Mouse (Mus musculus) midbrain, embryonic 12.5 days (tissue): ENCODE measurements at regions not wholly inside any gene's neighbourhood (a gene's known extent, or its start where the extent isn't known, plus 50 kb on each side); places are given as distances from the start of the nearest gene placed in this dataset.

ENCODE experiments used
- ATAC-seq: fragments of 200-750 bp; cut with Nextera tagmentation; 2 replicates; pipeline ENCODE4 v1.8.0; 2017; ENCODE audit warnings: low read depth, moderate TSS enrichment, moderate library complexity; ENCODE audit not compliant: low FRiP score
- H3K27ac ChIP-seq: fragments of 300-500 bp; sonication (generic); replicated peaks from 2 replicates; pipeline ENCODE4 v1.5.1; 2016; ENCODE audit warnings: mild to moderate bottlenecking
- H3K27me3 ChIP-seq: fragments of 300-500 bp; sonication (generic); 2 replicates; pipeline ENCODE4 v1.6.1; 2016; ENCODE audit warnings: mild to moderate bottlenecking
- H3K36me3 ChIP-seq: fragments of 300-500 bp; sonication (generic); 2 replicates; pipeline ENCODE4 v1.6.1; 2016
- H3K4me1 ChIP-seq: fragments of 300-500 bp; sonication (generic); 2 replicates; pipeline ENCODE4 v1.6.1; 2016
- H3K4me2 ChIP-seq: fragments of 300-500 bp; sonication (generic); replicated peaks from 2 replicates; pipeline ENCODE4 v1.6.1; 2016; ENCODE audit warnings: mild to moderate bottlenecking, moderate library complexity
- H3K4me3 ChIP-seq: fragments of 300-500 bp; sonication (generic); 2 replicates; pipeline ENCODE4 v1.5.1; 2016; ENCODE audit warnings: mild to moderate bottlenecking
- H3K9ac ChIP-seq: fragments of 300-500 bp; sonication (generic); replicated peaks from 2 replicates; pipeline ENCODE4 v1.6.1; 2016; ENCODE audit warnings: mild to moderate bottlenecking, moderate library complexity
- H3K9me3 ChIP-seq: fragments of 300-500 bp; sonication (generic); 2 replicates; pipeline ENCODE4 v1.6.1; 2016; ENCODE audit warnings: mild to moderate bottlenecking
- WGBS: fragments of 180-500 bp; shearing (Covaris S2); methylation state at CpG from one replicate; pipeline ENCODE4 v1.1.7; 2016; 5-methylcytosine and 5-hydroxymethylcytosine counted together

- no peaks in the 10 kb centered on the region for H3K4me1 ChIP-seq
- no peak overlapping the region for H3K4me2 ChIP-seq
- H3K9ac ChIP-seq: no peak overlapping the region
- 86% methylated on average over 4 of the region's 4 CpGs for WGBS
- H3K4me3 ChIP-seq: no peak overlapping the region
- no peaks in the 10 kb centered on the region for H3K27me3 ChIP-seq
- ATAC-seq: no peak
- no peaks in the 10 kb centered on the region for H3K36me3 ChIP-seq
- H3K9me3 ChIP-seq: no peaks in the 10 kb centered on the region
- no peak overlapping the region for H3K27ac ChIP-seq
These were observed 247.5 kb downstream of the Mreg start for GRCm38 (mm10) chr1:71964450-71965126.

- Histone ChIP-seq H3K4me1 (no peaks in the 10 kb centered on the region), H3K36me3 (no peaks in the 10 kb centered on the region), H3K4me3 (no peak overlapping the region), H3K27ac (no peak overlapping the region), H3K9me3 (no peaks in the 10 kb centered on the region), H3K27me3 (no peaks in the 10 kb centered on the region), H3K9ac (no peak overlapping the region), H3K4me2 (no peak overlapping the region)
- WGBS: 84% methylated on average over 3 of the region's 3 CpGs
- no peak for ATAC-seq
These were observed 255.2 kb downstream of the Mreg start for GRCm38 (mm10) chr1:71956940-71957339.

GRCm38 (mm10) chr1:71955331-71955730 lies 256.8 kb downstream of the Mreg start:
- H3K9me3 ChIP-seq: no peaks in the 10 kb centered on the region
- no peak overlapping the region for H3K4me2 ChIP-seq
- no peaks in the 10 kb centered on the region for H3K27me3 ChIP-seq
- H3K36me3 ChIP-seq: no peaks in the 10 kb centered on the region
- ATAC-seq: no peak
- no peak overlapping the region for H3K9ac ChIP-seq
- H3K4me3 ChIP-seq: no peak overlapping the region
- no peak overlapping the region for H3K27ac ChIP-seq
- no peaks in the 10 kb centered on the region for H3K4me1 ChIP-seq

- no peaks in the 10 kb centered on the region for H3K9me3 ChIP-seq
- no peak overlapping the region for H3K4me2 ChIP-seq
- no peak overlapping the region for H3K9ac ChIP-seq
- H3K36me3 ChIP-seq: no peaks in the 10 kb centered on the region
- no peak for ATAC-seq
- H3K27ac ChIP-seq: no peak overlapping the region
- no peak overlapping the region for H3K4me3 ChIP-seq
- 71% methylated on average over 6 of the region's 6 CpGs for WGBS
- H3K27me3 ChIP-seq: no peaks in the 10 kb centered on the region
- H3K4me1 ChIP-seq: no peaks in the 10 kb centered on the region
These were observed 258.8 kb downstream of the Mreg start for GRCm38 (mm10) chr1:71953292-71953691.

- Histone ChIP-seq H3K4me2 (no peak overlapping the region), H3K4me1 (no peaks in the 10 kb centered on the region), H3K9ac (no peak overlapping the region), H3K4me3 (no peak overlapping the region), H3K9me3 (no peaks in the 10 kb centered on the region), H3K27ac (no peak overlapping the region), H3K27me3 (no peaks in the 10 kb centered on the region), H3K36me3 (no peaks in the 10 kb centered on the region)
- ATAC-seq: no peak
- WGBS: 88% methylated on average over 7 of the region's 7 CpGs
These were observed 262.6 kb downstream of the Mreg start for GRCm38 (mm10) chr1:71949549-71949948.

GRCm38 (mm10) chr1:71948686-71949085 lies 263.4 kb downstream of the Mreg start:
- no peaks in the 10 kb centered on the region for H3K27me3 ChIP-seq
- H3K36me3 ChIP-seq: no peaks in the 10 kb centered on the region
- H3K9ac ChIP-seq: no peak overlapping the region
- no peak overlapping the region for H3K4me2 ChIP-seq
- no peaks in the 10 kb centered on the region for H3K9me3 ChIP-seq
- no peak overlapping the region for H3K27ac ChIP-seq
- ATAC-seq: no peak
- 96% methylated on average over 4 of the region's 4 CpGs for WGBS
- H3K4me1 ChIP-seq: no peaks in the 10 kb centered on the region
- no peak overlapping the region for H3K4me3 ChIP-seq

GRCm38 (mm10) chr1:71947506-71947905 lies 264.6 kb downstream of the Mreg start:
- ATAC-seq: no peak
- Histone ChIP-seq H3K4me1 (no peaks in the 10 kb centered on the region), H3K27me3 (no peaks in the 10 kb centered on the region), H3K9me3 (no peaks in the 10 kb centered on the region), H3K9ac (no peak overlapping the region), H3K4me2 (no peak overlapping the region), H3K36me3 (no peaks in the 10 kb centered on the region), H3K27ac (no peak overlapping the region), H3K4me3 (no peak overlapping the region)
- WGBS: 96% methylated on average over 2 of the region's 2 CpGs

GRCm38 (mm10) chr1:71946911-71947310 lies 265.2 kb downstream of the Mreg start:
- no peak overlapping the region for H3K27ac ChIP-seq
- no peaks in the 10 kb centered on the region for H3K9me3 ChIP-seq
- H3K4me3 ChIP-seq: no peak overlapping the region
- no peak for ATAC-seq
- H3K9ac ChIP-seq: no peak overlapping the region
- no peaks in the 10 kb centered on the region for H3K27me3 ChIP-seq
- 74% methylated on average over 2 of the region's 2 CpGs for WGBS
- no peaks in the 10 kb centered on the region for H3K36me3 ChIP-seq
- H3K4me2 ChIP-seq: no peak overlapping the region
- no peaks in the 10 kb centered on the region for H3K4me1 ChIP-seq

- no peak for ATAC-seq
- 93% methylated on average over 6 of the region's 6 CpGs for WGBS
- peaks cover 9% of the 10 kb centered on the region; the same call in 1 of the 2 replicates for H3K4me1 ChIP-seq
These were observed 267.0 kb downstream of the Mreg start for GRCm38 (mm10) chr1:71945070-71945469.

GRCm38 (mm10) chr1:71944531-71944930 lies 267.6 kb downstream of the Mreg start:
- Histone ChIP-seq H3K4me2 (no peak overlapping the region), H3K4me3 (no peak overlapping the region), H3K27me3 (no peaks in the 10 kb centered on the region), H3K9ac (no peak overlapping the region), H3K27ac (no peak overlapping the region), H3K9me3 (no peaks in the 10 kb centered on the region), H3K36me3 (no peaks in the 10 kb centered on the region), H3K4me1 (peaks cover 9% of the 10 kb centered on the region; the same call in 1 of the 2 replicates)
- 79% methylated on average over 3 of the region's 3 CpGs for WGBS
- ATAC-seq: no peak

More at GRCm38 (mm10) chr1:71945070-71945469, 267.0 kb downstream of the Mreg start:
- Histone ChIP-seq H3K27me3 (no peaks in the 10 kb centered on the region), H3K4me3 (no peak overlapping the region), H3K27ac (no peak overlapping the region), H3K9me3 (no peaks in the 10 kb centered on the region), H3K36me3 (no peaks in the 10 kb centered on the region), H3K4me2 (no peak overlapping the region), H3K9ac (no peak overlapping the region)

- no peak overlapping the region for H3K4me3 ChIP-seq
- no peaks in the 10 kb centered on the region for H3K36me3 ChIP-seq
- no peaks in the 10 kb centered on the region for H3K9me3 ChIP-seq
- H3K27ac ChIP-seq: no peak overlapping the region
- no peak for ATAC-seq
- no peaks in the 10 kb centered on the region for H3K27me3 ChIP-seq
- no peak overlapping the region for H3K4me2 ChIP-seq
- H3K9ac ChIP-seq: no peak overlapping the region
- peaks cover 9% of the 10 kb centered on the region; the same call in 1 of the 2 replicates for H3K4me1 ChIP-seq
These were observed 270.0 kb downstream of the Mreg start for GRCm38 (mm10) chr1:71942145-71942544.

- 60% methylated on average over 4 of the region's 4 CpGs for WGBS
- ATAC-seq: no peak
- H3K9me3 ChIP-seq: no peaks in the 10 kb centered on the region
These were observed 270.4 kb downstream of the Mreg start for GRCm38 (mm10) chr1:71941688-71942087.

GRCm38 (mm10) chr1:71940900-71941299 lies 271.2 kb downstream of the Mreg start:
- Histone ChIP-seq H3K9ac (no peak overlapping the region), H3K4me1 (peaks cover 9% of the 10 kb centered on the region; the same call in 1 of the 2 replicates), H3K27me3 (no peaks in the 10 kb centered on the region), H3K27ac (no peak overlapping the region), H3K36me3 (no peaks in the 10 kb centered on the region), H3K4me3 (no peak overlapping the region), H3K9me3 (no peaks in the 10 kb centered on the region), H3K4me2 (no peak overlapping the region)
- WGBS: 23% methylated on average over 4 of the region's 4 CpGs
- no peak for ATAC-seq

More at GRCm38 (mm10) chr1:71941688-71942087, 270.4 kb downstream of the Mreg start:
- H3K4me2 ChIP-seq: no peak overlapping the region
- no peaks in the 10 kb centered on the region for H3K27me3 ChIP-seq
- H3K4me3 ChIP-seq: no peak overlapping the region
- peaks cover 9% of the 10 kb centered on the region; the same call in 1 of the 2 replicates for H3K4me1 ChIP-seq
- H3K36me3 ChIP-seq: no peaks in the 10 kb centered on the region
- H3K27ac ChIP-seq: no peak overlapping the region
- no peak overlapping the region for H3K9ac ChIP-seq
